Mouse (Mus musculus) yolk sac, embryonic 10.5 days (tissue): ENCODE measurements at regions not wholly inside any gene's neighbourhood (a gene's known extent, or its start where the extent isn't known, plus 50 kb on each side); places are given as distances from the start of the nearest gene placed in this dataset.
"Not testable (repeated sequence)": the region's sequence is repeated elsewhere in the genome, so short reads cannot be mapped to it uniquely, and the experiment has no call there.

ENCODE experiments used
- DNase-seq: peaks from one replicate; pipeline ENCODE4 v3.0.0-alpha.2; 2017; ENCODE audit warnings: low spot score

- not testable (repeated sequence) for DNase-seq
Observed at GRCm38 (mm10) chr16:8914183-8914582, 84.3 kb downstream of the 1810013L24Rik start.

GRCm38 (mm10) chr16:8916091-8916490 is 86.2 kb downstream of the 1810013L24Rik start:
- DNase-seq, result no peak

- no peak for DNase-seq
Observed at GRCm38 (mm10) chr16:8918741-8919535, 89.0 kb downstream of the 1810013L24Rik start.

GRCm38 (mm10) chr16:8924732-8925131 is 94.8 kb downstream of the 1810013L24Rik start:
- no peak for DNase-seq

GRCm38 (mm10) chr16:8931961-8932360 is 102.1 kb downstream of the 1810013L24Rik start:
- no peak for DNase-seq

GRCm38 (mm10) chr16:8933121-8933520 is 103.2 kb downstream of the 1810013L24Rik start:
- no peak for DNase-seq

GRCm38 (mm10) chr16:8936446-8936845 is 106.5 kb downstream of the 1810013L24Rik start:
- no peak for DNase-seq

- no peak for DNase-seq
Observed at GRCm38 (mm10) chr16:8938516-8938915, 108.6 kb downstream of the 1810013L24Rik start.

GRCm38 (mm10) chr16:8939136-8939535 is 109.2 kb downstream of the 1810013L24Rik start:
- DNase-seq, result no peak

GRCm38 (mm10) chr16:8944412-8945102 is 114.7 kb downstream of the 1810013L24Rik start:
- no peak for DNase-seq

- DNase-seq, result no peak
Observed at GRCm38 (mm10) chr16:8947846-8948245, 117.9 kb downstream of the 1810013L24Rik start.

GRCm38 (mm10) chr16:8951156-8951899 is 121.4 kb downstream of the 1810013L24Rik start:
- DNase-seq, result no peak

GRCm38 (mm10) chr16:8961739-8962138 is 131.8 kb downstream of the 1810013L24Rik start:
- no peak for DNase-seq

GRCm38 (mm10) chr16:8993521-8994250 is 163.8 kb downstream of the 1810013L24Rik start:
- no peak for DNase-seq

- DNase-seq, result no peak
Observed at GRCm38 (mm10) chr16:8994521-8994920, 164.6 kb downstream of the 1810013L24Rik start.

GRCm38 (mm10) chr16:8997250-8997649 is 167.3 kb downstream of the 1810013L24Rik start:
- no peak for DNase-seq

GRCm38 (mm10) chr16:9004012-9004411 is 174.1 kb downstream of the 1810013L24Rik start:
- DNase-seq, result no peak

- DNase-seq, result no peak
Observed at GRCm38 (mm10) chr16:9005933-9006332, 176.0 kb downstream of the 1810013L24Rik start.

- peak; percentile 50 for DNase-seq
Observed at GRCm38 (mm10) chr16:9009361-9010083, 179.6 kb downstream of the 1810013L24Rik start.

- DNase-seq, result no peak
Observed at GRCm38 (mm10) chr16:9011077-9011476, 181.2 kb downstream of the 1810013L24Rik start.

- no peak for DNase-seq
Observed at GRCm38 (mm10) chr16:9011691-9012090, 181.8 kb downstream of the 1810013L24Rik start.
